Mouse (Mus musculus) E14TG2a.4 (cell line): ENCODE measurements around the gene Clec12a.

ENCODE experiments used
- H3K27me3 ChIP-seq: 2 replicates; pipeline ENCODE4 v1.6.1; 2014; ENCODE audit warnings: low read length, control low read depth; ENCODE audit not compliant: insufficient read depth
- H3K36me3 ChIP-seq: 2 replicates; pipeline ENCODE4 v1.6.1; 2014; ENCODE audit warnings: low read length, control low read depth; ENCODE audit not compliant: insufficient read depth
- H3K4me1 ChIP-seq: replicated peaks from 2 replicates; pipeline ENCODE4 v1.6.1; 2014; ENCODE audit warnings: low read depth, low read length, control low read depth
- H3K4me3 ChIP-seq: replicated peaks from 2 replicates; pipeline ENCODE4 v1.5.1; 2014; ENCODE audit warnings: mild to moderate bottlenecking, low read length
- H3K9me3 ChIP-seq: 2 replicates; pipeline ENCODE4 v1.6.1; 2014; ENCODE audit warnings: low read length, control low read depth
- CTCF ChIP-seq: conservative IDR thresholded peaks from 2 replicates; pipeline ENCODE4 v1.5.1; 2014; ENCODE audit warnings: low read length
- NANOG ChIP-seq: IDR thresholded peaks from 2 replicates; pipeline ENCODE4 v1.6.1; 2014; ENCODE audit warnings: borderline replicate concordance, low read length, mixed read lengths
- POU5F1 ChIP-seq: IDR thresholded peaks from 2 replicates; pipeline ENCODE4 v1.6.1; 2014; ENCODE audit warnings: low read length, borderline replicate concordance

Clec12a gene

GRCm38 (mm10) chr6:129383466-129383865, 41.0 kb downstream of the Clec12a start:
- no peak overlapping the region for H3K4me3 ChIP-seq
- no peaks in the 10 kb centered on the region for H3K27me3 ChIP-seq
- H3K4me1 ChIP-seq = 0 out of 2 replicates have a peak, but pooled peaks cover 3% of the 10 kb centered on the region
- TF ChIP-seq POU5F1 (no peak), CTCF (no peak), NANOG (no peak)
- no peaks in the 10 kb centered on the region for H3K36me3 ChIP-seq
- no peaks in the 10 kb centered on the region for H3K9me3 ChIP-seq

- H3K4me1 ChIP-seq = 0 out of 2 replicates have a peak, but pooled peaks cover 3% of the 10 kb centered on the region
- no peak overlapping the region for H3K4me3 ChIP-seq
- TF ChIP-seq POU5F1 (no peak), CTCF (no peak), NANOG (no peak)
- no peaks in the 10 kb centered on the region for H3K36me3 ChIP-seq
- no peaks in the 10 kb centered on the region for H3K9me3 ChIP-seq
- no peaks in the 10 kb centered on the region for H3K27me3 ChIP-seq
These were observed 42.5 kb downstream of the Clec12a start for GRCm38 (mm10) chr6:129385000-129385399.

GRCm38 (mm10) chr6:129385774-129386173, 43.3 kb downstream of the Clec12a start, which contains the start of gene Clec12b:
Gene Clec12b (minus strand): TSS chr6:129385874.
- no peaks in the 10 kb centered on the region for H3K36me3 ChIP-seq
- H3K4me3 ChIP-seq = no peak within 1 kb of the TSS
- no peaks in the 10 kb centered on the region for H3K27me3 ChIP-seq
- H3K9me3 ChIP-seq = no peaks in the 10 kb centered on the region
- 0 out of 2 replicates have a peak, but pooled peaks cover 3% of the 10 kb centered on the region for H3K4me1 ChIP-seq
- no peak for TF ChIP-seq NANOG
- TF ChIP-seq CTCF = no peak
- TF ChIP-seq POU5F1 = no peak

- Histone ChIP-seq H3K36me3 (no peaks in the 10 kb centered on the region), H3K9me3 (no peaks in the 10 kb centered on the region), H3K4me3 (no peak overlapping the region), H3K27me3 (no peaks in the 10 kb centered on the region), H3K4me1 (no peaks in the 10 kb centered on the region)
- TF ChIP-seq CTCF = peak; percentile 23; the same call in 1 of the 2 replicates
- no peak for TF ChIP-seq POU5F1
- TF ChIP-seq NANOG = no peak
These were observed 50.7 kb downstream of the Clec12a start for GRCm38 (mm10) chr6:129393087-129393720.

GRCm38 (mm10) chr6:129393732-129394131, 51.2 kb downstream of the Clec12a start:
- H3K4me3 ChIP-seq = no peak overlapping the region
- no peaks in the 10 kb centered on the region for H3K9me3 ChIP-seq
- H3K4me1 ChIP-seq = no peaks in the 10 kb centered on the region
- no peaks in the 10 kb centered on the region for H3K27me3 ChIP-seq
- H3K36me3 ChIP-seq = no peaks in the 10 kb centered on the region
- no peak for TF ChIP-seq POU5F1

GRCm38 (mm10) chr6:129396997-129397396, 54.5 kb downstream of the Clec12a start, which contains the start of gene Clec1b:
Gene Clec1b (plus strand): TSS chr6:129397297.
- no peaks in the 10 kb centered on the region for H3K27me3 ChIP-seq
- TF ChIP-seq CTCF (no peak), NANOG (no peak), POU5F1 (no peak)
- no peaks in the 10 kb centered on the region for H3K9me3 ChIP-seq
- no peaks in the 10 kb centered on the region for H3K4me1 ChIP-seq
- no peak within 1 kb of the TSS for H3K4me3 ChIP-seq
- no peaks in the 10 kb centered on the region for H3K36me3 ChIP-seq

- Histone ChIP-seq H3K27me3 (no peaks in the 10 kb centered on the region), H3K4me1 (no peaks in the 10 kb centered on the region), H3K4me3 (no peak overlapping the region), H3K9me3 (no peaks in the 10 kb centered on the region), H3K36me3 (no peaks in the 10 kb centered on the region)
- TF ChIP-seq POU5F1 (no peak), NANOG (no peak), CTCF (no peak)
These were observed 57.5 kb downstream of the Clec12a start for GRCm38 (mm10) chr6:129399945-129400344.

- no peak for TF ChIP-seq CTCF
- TF ChIP-seq POU5F1 = no peak
- TF ChIP-seq NANOG = no peak
- Histone ChIP-seq H3K4me1 (no peaks in the 10 kb centered on the region), H3K36me3 (no peaks in the 10 kb centered on the region), H3K27me3 (no peaks in the 10 kb centered on the region), H3K4me3 (no peak overlapping the region), H3K9me3 (no peaks in the 10 kb centered on the region)
These were observed 59.9 kb downstream of the Clec12a start for GRCm38 (mm10) chr6:129402404-129402803.

- Histone ChIP-seq H3K27me3 (no peaks in the 10 kb centered on the region), H3K4me3 (no peak overlapping the region), H3K4me1 (no peaks in the 10 kb centered on the region), H3K36me3 (no peaks in the 10 kb centered on the region), H3K9me3 (no peaks in the 10 kb centered on the region)
- TF ChIP-seq NANOG (no peak), POU5F1 (no peak), CTCF (no peak)
These were observed 60.9 kb downstream of the Clec12a start for GRCm38 (mm10) chr6:129403391-129403790.
